Mouse (Mus musculus): ENCODE results near the gene Axin2. TPM values are rescaled to one million over a fixed set of nuclear protein-coding genes. Genes with fewer than 3 reads are reported as not detected.
A peak's percentile ranks its signal among the peaks of the same experiment; 100 is the strongest.

The Axin2 gene
- total RNA-seq, 2 experiments from 2014 or later: 24.6 to 29.6 TPM

DNA sequence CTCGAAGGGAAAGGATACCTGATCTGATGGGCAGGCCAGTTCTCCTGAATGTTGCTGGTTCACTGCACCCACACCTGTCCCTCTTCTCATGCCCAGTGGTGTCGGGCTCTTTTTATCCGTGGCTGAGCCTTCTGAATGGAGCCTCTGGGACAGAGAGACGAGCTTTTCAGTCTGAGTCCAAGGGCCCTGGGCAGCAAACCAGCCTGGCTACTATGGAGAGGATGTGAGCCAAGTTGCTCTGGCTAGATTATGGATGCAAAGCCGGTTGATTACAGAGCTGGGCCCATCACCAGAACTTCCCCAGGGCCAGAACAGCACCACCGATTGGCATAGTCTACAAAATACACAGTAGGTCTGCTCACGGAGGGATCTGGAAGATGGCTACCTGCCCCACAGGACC lies 18.5 kb upstream of the Axin2 start:
- no peak for DNase-seq (ENCODE audit: extremely low spot score in 1 of 2, low spot score in 1 of 2)

DNA sequence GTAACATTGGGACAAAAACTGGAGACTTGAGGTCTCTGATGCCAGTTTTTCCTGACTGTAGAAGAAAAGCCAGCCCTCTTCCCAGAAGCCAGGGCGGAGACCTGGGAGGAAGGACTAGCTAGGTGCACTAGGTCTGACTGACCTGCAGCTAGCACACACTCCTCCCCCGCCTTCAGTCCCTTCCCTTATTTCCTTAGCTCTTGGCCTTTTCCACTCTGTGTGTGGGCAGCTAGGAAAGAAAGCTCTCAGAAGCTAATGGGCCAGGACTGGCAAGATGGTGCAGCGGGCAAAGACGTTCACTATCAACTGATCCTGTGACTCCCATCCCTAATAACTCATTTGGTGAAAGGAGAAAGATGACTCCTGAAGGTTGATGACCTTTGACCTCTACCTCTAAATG lies 17.8 kb upstream of the Axin2 start:
- no peak for DNase-seq (ENCODE audit: extremely low spot score in 1 of 2, low spot score in 1 of 2)

DNA sequence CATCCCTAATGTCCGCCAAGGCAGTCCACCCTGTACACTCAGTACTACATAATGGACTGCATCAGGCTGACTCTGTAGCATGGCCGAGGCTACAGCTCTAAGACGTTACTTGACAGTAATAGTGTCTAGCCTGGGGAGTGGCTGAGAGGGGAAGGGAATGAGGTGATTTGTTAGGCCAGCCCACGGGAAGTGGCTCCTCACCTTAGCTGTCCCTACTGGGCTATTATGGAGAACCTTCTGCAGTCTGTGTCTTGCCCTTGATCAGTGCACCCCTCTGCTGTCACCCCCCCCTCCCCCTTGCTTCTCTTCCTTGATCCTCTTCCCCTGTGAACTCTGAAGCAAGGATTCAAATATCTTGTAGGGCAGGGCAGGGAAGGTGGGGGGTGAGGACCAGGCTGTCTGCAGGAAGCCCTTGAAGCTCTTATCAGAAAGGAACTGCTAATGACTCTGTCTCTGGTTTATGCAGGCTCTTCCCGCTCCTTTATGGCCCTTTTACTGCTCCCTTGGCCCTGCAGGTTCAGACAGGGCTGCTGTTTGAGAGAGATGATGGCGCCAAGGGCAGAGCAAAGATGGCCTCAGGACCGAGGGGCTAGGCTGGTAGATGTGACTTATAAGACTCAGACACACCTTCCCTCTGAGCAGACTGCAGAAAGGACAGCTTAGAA lies 13.4 kb upstream of the Axin2 start:
- DNase-seq (ENCODE audit: extremely low spot score in 1 of 2, low spot score in 1 of 2): no peak

DNA sequence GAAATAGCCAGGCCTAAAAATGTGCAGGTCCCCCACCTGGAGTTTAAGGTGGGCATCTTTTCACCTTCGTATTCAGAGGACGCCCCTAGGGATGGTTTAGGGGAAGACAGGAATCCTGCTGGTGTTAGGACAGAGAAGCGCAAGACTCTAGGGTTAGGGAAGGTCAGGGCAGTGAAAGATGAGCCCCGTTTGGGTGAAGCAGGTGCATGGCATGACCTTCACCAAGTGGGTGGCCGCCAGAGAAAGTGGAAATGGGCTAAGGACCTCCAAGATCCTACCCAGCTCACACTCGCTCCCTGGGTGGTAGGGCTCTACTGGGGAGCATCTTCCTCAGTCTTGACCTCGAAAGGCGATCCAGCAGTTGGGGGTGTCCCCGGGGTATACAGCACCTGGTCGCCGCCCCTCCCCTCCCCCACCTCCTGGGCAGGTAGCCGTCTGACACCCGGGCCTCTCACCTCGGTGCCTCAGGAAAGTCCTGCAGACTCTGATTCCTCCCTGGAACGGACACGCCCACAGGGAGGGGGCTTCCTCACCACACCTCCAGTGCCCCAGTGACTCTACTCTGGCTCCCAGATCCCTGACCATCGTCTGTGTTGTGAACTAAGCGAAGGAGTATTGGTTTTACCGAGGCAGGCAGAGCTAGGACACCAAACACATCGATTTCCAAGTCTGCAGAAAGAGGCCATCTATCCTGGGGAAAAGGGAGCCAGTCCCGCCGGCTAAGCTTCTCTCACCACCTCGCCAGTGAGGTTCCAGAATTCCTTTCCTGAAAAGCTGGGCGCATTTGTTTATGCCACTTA lies 10.6 kb upstream of the Axin2 start:
- DNase-seq (ENCODE audit: extremely low spot score in 1 of 2, low spot score in 1 of 2): no peak

DNA sequence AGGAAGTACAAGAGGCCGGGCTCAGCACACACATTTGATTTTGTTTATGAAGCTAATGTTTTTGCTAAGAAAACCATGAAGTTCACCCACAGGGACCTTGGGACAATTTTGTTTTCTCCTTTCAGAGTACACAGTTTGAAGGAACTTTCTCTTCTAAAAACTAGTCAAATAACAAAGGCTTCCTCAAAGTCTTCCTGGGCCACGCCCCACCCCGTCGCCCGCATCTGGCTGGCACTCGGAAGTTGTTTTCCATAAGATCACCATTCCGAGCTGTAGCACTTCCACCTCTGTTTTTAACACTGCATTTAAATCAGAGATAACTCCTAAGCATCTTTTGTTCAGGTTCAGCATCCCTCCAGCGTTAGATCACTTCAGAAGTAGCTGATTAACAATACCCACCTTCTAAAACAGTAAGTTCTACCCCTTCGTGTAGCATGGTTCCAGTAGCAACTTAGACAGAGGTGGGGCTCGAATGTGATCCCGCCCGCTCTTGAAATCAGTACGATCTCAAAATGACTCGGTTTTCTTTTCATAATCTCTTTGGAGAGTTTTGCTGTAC lies 9.7 kb upstream of the Axin2 start:
- DNase-seq (ENCODE audit: extremely low spot score in 1 of 2, low spot score in 1 of 2): no peak

DNA sequence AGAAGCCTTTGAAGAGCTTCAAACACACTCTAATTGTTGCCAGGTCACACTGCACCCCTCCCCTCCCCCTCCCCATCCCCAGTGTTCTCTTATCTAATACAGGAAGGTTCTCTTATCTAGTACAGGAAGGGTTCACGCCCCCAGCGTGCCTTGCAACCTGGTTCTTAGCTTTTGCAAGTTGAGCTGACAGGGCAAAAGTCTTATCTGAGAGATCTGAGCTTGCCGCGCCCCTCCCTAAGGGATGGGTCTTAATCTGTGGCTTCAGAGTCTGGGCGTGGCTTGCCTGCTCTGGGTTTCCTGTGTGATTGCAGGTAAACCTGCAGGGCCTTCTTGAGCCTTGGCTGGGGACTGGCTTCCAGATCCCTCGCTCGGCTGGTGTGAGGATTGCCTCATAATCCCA lies 9.2 kb upstream of the Axin2 start:
- DNase-seq (ENCODE audit: extremely low spot score in 1 of 2, low spot score in 1 of 2): no peak

DNA sequence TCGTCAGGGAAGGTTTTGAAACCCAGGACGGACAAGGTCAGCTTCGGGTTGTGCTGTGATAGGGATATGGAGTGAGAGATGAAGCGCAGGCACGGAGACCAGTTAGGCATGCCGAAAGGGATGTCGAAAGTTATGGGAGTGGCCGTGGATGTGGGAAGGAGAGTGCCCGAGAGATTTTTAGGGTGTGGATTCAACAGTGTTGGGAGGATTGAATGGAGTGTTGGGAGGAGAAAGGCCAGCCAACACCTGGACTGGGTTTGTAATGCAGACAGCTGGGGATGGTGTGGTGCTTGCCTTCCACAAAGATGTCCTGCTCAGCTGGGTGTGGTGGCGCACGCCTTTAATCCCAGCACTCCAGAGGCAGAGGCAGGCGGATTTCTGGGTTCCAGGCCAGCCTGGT lies 8.0 kb upstream of the Axin2 start:
- DNase-seq (ENCODE audit: extremely low spot score in 1 of 2, low spot score in 1 of 2): no peak

DNA sequence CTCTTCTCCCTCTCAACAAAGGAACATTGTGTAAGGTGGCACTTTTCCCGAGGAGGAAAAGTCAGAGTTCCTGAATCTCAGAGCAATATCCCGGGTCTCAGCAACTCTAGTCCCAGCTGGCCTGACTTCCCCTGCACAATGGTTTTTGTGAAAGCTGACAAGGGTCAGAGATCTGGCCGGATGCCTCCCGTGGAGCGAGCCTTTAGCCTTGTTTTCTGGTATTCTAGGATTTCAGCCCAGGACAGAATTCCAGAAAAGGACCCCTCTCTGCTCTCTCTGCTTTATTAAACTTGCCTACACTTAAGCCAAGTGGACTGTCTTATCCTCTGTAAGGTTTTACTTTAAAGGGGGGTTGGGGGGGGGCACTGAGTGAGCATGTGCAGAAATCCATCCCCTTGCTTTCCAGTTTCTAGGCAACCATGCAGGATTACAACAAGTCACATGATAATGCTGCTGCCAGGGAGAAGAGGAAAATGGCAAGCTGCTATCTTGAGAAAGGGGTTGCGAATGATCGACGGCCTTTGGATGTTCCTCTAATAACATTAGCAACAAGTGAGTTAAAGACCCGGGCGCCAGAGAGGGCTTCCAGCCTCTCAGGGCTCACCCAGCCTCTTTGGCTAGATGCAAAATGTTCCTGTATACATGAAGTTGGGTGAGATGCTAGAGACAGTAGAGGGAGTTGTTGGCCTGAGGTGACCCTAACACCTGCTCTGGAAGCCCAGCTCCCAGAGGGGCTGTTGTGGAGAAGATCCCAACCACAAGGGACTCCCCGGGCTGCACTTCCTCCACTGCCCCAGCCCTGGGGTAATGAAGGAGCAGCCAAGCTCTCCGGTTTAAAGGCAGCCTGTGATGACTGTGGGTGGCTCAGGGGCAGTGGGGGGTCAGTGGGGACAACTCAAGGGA lies 2.5 kb upstream of the Axin2 start:
- no peak for DNase-seq (ENCODE audit: extremely low spot score in 1 of 2, low spot score in 1 of 2)

DNA sequence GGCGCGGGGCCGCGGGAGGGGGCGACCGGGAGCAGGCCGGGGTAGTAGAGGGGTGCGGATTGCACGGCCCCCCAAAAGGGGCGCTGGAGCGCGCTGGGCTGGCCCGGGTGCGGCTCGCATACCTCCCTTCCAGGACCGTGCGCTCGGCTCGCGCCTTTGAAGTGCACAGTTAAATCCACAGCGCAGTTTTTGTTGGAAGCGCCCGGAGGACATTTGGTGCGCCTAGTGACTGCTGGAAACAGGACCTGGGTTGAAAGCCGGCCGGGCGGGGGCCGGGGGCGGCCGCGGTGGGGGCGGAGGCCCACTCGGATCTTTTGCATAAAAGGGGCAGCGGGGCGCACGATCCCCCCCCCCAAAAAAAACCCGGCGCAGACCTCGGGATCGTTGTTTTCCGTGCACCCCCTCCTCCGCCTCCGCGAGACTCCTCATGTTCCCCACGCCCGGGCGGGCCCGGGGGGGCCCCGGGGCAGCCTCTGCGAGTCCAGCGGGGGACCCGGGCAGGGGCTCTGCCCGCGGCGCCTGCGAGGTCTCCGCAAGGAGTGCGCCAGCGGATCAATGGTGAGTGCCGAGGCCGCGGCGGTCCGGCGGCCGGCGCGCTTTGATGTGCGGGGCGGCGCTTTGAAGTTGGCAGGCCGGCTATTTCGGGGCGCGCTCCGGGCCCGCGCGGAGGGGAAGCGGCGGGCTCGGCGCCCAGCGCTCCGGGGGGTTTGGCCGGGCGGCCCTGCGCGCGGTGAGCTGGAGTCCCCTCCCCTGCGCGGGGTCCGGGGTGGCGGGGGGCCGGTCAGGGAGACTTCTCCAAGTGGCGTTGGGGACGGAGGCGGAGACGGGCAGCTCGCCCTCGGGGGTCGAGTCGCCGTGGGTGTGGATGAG lies 722 bp downstream of the Axin2 start:
- peak; percentile 64 to 73 for DNase-seq (ENCODE audit: extremely low spot score in 1 of 2, low spot score in 1 of 2)

DNA sequence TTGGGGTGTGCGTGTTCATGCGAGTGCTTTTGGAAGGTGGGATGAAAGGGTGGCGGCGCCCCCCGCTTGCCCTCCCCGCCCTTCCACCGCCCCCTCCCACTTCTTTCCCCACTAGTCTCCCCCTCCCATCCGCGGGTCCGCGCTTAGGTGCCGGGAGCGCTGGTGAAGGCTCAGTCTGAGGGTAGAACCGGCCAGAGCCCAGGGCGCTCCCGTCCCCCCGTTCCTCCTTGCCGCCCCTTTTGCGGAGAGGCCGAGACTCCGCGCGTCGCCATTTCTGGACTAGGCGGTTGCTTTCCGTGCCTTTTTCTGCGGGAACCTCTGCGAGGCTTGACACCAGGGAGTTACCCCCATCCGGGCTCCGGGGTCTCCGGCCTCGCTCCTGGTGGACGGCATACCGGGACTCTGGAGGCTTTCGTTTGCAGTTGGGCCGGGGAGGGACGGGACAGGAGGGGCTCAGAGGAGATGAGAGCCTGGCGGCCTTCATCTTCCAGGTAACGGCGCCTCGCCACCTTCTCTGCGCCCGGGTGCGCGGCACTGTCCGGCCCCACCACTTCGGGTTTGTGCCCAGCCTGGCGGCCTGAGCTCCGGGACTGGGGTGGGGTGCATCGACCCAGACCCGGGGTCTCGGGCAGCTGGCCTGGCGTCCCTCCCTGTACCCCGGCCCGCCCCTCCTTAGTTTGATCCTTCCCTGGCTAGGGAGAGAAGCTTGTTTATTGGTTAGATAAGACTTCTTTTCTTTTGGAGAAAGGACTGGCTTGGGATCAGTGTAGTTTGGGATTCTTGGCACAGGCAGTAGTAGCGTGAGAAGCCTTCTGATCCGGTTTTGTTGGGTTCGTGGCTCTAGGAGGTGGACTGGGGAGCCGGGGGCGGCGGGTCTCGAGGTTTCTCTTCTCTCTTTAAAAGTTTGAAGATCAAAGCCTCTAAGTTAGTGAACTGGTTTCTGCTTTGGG lies 1.6 kb downstream of the Axin2 start:
- DNase-seq (ENCODE audit: extremely low spot score in 1 of 2, low spot score in 1 of 2): no peak

DNA sequence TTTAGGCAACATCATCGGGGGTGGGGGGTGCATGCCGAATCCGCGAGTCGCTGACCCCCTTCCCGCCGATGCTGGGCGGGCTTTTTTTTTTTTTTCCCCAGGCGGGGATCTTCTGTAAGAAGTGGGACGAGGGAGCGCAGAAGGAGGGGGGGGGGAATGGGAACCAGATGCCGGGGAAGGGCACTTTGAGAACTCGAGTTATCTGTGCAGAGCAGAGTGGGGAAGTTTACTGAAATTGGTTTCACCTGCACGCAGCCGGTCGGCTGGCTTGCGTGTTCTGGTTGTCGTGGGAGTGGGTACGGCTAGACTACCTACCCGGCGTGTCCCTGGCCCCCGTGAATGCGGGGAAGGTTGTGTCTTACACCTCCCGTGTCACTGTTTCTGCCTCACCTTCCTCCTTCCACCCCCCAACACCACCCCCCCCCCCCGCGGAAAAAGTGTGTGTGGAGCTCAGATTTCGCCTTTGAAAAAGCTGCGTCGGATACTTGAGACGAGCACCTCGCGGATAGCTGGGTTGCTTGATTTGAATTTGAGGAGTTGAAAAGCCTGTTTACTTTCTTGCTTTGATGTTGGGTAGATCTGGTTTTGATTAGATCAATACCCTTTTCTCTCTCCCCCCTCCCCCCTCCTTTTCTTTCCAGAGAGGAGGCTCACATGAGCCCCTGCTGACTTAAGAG lies 2.5 kb downstream of the Axin2 start:
- no peak for DNase-seq (ENCODE audit: extremely low spot score in 1 of 2, low spot score in 1 of 2)

DNA sequence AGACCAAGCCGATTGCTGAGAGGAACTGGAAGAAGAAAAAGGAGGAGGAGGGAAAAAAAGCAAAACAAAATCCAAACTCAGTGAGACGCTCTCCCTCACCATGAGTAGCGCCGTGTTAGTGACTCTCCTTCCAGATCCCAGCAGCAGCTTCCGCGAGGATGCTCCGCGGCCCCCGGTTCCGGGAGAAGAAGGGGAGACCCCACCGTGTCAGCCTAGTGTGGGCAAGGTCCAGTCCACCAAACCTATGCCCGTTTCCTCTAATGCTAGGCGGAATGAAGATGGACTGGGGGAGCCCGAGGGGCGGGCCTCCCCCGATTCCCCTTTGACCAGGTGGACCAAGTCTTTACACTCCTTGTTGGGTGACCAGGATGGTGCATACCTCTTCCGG lies 3.0 kb downstream of the Axin2 start:
- no peak for DNase-seq (ENCODE audit: extremely low spot score in 1 of 2, low spot score in 1 of 2)

DNA sequence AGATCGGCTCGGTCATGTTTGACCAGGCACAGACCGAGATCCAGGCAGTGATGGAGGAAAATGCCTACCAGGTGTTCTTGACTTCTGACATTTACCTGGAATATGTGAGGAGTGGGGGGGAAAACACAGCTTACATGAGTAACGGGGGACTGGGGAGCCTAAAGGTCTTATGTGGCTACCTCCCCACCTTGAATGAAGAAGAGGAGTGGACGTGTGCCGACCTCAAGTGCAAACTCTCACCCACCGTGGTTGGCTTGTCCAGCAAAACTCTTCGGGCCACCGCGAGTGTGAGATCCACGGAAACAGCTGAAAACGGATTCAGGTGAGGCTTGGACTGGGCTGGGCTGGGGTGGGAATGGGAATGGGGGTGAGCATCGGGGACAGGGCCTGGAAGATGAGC lies 3.6 kb downstream of the Axin2 start:
- DNase-seq (ENCODE audit: extremely low spot score in 1 of 2, low spot score in 1 of 2): no peak

DNA sequence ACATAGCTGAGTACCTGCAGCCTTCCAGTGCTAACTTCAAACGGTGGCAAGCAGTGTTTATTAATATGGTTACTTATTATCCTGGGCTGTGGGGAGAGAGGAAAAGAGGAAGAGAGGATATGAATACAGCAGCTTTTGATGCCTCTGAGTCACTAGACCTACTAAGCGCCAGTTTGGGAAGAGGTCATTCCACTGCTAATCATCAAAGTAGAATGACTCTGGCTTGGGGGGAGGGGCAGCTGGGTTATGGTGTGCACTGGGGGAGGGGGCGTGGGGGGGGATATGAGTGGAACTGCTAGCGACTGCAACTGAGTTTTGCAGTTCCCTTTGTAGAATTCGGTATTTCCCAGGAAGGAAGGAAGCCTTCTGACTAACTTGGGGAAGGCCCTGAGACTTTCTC lies 4.2 kb downstream of the Axin2 start:
- DNase-seq (ENCODE audit: extremely low spot score in 1 of 2, low spot score in 1 of 2): no peak

DNA sequence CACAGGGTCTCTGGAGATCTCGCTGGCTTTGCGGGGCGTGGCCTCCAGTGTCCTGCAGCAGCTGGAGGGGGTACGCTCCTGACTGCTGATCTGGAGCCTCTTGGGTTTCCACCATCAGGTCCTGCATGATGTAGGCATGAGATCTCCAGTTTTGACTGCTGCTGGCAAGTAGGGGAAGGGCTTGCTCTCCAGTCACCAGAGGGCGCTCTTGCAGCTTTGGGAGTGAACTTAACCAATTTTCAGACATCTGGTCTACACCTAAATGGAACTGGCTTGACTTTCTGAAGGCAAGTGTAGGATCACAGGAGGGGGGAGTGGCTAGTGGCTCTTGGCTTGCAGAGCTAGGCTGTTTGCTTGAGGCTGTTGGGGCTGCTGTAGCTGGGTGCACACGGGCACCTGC lies 5.1 kb downstream of the Axin2 start:
- DNase-seq (ENCODE audit: extremely low spot score in 1 of 2, low spot score in 1 of 2): peak; percentile 81 to 94

DNA sequence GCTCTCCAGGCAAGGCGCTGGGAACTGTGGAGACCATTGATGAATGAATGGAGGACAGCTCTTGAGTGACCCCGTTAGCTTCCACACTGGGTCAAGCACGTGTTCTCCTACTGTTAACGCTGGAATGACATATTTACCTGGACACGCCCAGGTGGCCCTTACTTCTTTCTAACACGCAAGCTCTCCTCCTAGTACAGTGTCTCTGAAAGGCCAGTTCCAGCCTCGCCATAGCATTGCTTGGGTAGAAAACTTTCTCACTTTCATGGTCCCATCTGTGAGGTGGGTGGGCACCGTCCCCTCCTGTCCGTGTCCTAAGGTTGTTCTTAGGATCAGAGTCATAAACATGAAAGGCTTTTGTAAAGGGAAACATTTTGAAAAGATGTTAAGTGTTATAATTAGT lies 5.7 kb downstream of the Axin2 start:
- DNase-seq (ENCODE audit: extremely low spot score in 1 of 2, low spot score in 1 of 2): no peak

DNA sequence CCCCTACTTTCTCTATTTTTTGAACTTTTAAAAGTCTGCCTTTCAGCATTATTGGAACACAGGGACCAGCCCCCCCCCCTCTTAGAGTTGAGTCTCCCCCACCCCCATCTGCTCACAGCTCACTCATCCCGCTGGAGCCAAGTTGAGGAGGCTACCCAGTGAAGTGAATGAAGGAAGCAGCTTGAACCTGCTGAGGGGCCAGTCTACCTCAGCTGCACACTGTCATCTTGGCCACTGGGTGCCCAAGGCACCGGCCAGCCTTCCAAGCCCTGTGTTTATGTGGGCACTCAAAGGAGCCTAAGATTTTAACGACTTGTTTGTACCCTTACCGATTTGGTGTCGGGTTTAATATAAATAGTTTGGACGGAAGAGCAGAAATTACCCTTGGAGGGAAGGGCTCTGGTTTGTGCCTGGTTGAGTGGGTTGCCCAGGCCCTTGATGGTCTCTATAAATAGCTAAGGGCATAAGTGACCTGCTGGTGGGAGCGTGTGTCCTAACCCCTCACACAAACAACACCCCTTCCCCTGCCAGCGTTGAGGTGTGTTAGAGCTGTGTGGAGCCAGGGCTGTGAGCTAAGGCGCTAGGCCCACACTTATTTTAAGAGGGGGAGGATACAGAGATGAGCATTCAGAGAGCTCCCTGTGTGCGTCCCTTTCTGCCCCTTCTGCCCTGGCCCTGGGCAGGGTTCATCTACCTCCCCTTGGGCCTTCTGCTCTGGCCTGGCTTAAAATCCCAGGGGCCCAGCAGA lies 6.4 kb downstream of the Axin2 start:
- DNase-seq (ENCODE audit: extremely low spot score in 1 of 2, low spot score in 1 of 2): no peak

DNA sequence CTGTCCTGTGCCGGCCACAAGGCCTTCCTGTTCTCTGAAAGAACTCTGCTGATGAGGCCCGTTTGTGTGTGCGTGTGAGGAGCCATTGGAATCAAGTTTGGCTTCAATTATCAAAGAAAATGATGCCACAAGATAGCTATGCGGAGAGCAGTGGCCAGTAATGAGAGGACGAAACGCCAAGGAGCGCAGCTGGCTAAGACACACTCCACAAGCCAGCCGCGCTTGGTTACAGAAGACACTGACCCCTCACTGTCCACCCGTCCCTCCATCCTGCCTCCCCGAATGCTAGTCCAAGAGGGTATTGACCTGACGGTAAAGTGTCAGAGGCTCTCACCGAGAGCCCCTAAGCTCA lies 6.9 kb downstream of the Axin2 start:
- DNase-seq (ENCODE audit: extremely low spot score in 1 of 2, low spot score in 1 of 2): no peak
